Mouse (Mus musculus): ENCODE results near the gene Mettl7b. TPM values are rescaled to one million over a fixed set of nuclear protein-coding genes. Genes with fewer than 3 reads are reported as not detected.

The Mettl7b gene
- polyA plus RNA-seq, 1 experiment, result not detected

DNA sequence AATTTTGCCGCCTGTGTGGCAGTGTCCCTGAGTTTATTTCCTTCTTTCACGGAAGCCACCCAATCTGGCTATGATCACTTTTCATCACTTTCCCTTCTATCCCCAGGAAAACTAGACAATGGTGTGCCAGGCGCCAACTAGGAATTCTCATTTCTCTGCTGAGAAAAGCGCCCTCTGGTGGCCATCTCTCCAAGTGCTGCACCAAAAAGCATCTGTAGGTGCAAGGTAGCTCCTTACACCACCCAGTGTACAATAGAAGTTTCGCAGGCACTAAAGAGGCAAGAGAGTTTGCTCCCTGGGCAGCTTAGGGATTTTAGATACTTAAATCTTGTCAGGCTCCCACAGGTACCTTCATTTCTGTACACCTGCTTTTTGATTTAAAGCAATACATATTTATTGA is 47.6 kb downstream of the Mettl7b start:
- peak; percentile 96 for TF ChIP-seq CTCF (IDR thresholded peaks at IDR 0.05; ENCODE audit: borderline replicate concordance, insufficient read depth, low read depth, low read length)
- TF ChIP-seq POLR2A (IDR thresholded peaks at IDR 0.05; ENCODE audit: borderline replicate concordance, insufficient read depth, low read length), result no peak
- peak; percentile 88 to 95 for DNase-seq
- Histone ChIP-seq H3K4me1 (ENCODE audit: control insufficient read depth, insufficient read depth, low read length) (peaks cover 19% of the 10 kb centered on the region), H3K27ac (ENCODE audit: insufficient read depth, low read length) (no peak overlapping the region), H3K27me3 (ENCODE audit: control insufficient read depth, insufficient read depth, low read length) (no peaks in the 10 kb centered on the region), H3K4me3 (replicated peaks; ENCODE audit: insufficient read depth, low read depth, low read length) (no peak overlapping the region)
- WGBS, result 3% methylated on average over 5 of the region's 5 CpGs

DNA sequence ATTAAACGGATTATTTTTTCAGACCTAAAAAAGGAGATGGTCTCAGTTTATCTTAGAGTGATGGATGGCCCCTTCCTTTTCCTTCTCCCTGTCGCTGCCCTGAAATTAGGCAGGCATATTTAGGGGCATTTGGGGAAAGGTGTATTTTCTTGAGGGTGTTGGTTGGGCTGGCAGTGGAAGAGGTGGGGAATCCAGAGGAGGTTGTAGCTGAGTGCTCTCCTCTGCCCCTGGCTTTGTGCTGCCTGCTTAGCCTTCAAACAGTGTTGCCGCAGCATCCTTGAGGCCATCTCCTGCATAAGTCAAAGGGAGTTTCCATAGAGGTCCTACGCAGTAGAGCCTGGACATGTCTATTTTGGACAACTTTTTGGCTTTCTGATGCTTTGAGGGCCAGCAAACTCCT is 48.0 kb downstream of the Mettl7b start:
- Histone ChIP-seq H3K27me3 (ENCODE audit: control insufficient read depth, insufficient read depth, low read length) (no peaks in the 10 kb centered on the region), H3K27ac (ENCODE audit: insufficient read depth, low read length) (no peak overlapping the region), H3K4me1 (ENCODE audit: control insufficient read depth, insufficient read depth, low read length) (peaks cover 15% of the 10 kb centered on the region), H3K4me3 (replicated peaks; ENCODE audit: insufficient read depth, low read depth, low read length) (no peak overlapping the region)
- 45% methylated on average over 4 of the region's 4 CpGs for WGBS
- TF ChIP-seq CTCF (IDR thresholded peaks at IDR 0.05; ENCODE audit: borderline replicate concordance, insufficient read depth, low read depth, low read length) (no peak), POLR2A (IDR thresholded peaks at IDR 0.05; ENCODE audit: borderline replicate concordance, insufficient read depth, low read length) (no peak)
- no peak for DNase-seq

DNA sequence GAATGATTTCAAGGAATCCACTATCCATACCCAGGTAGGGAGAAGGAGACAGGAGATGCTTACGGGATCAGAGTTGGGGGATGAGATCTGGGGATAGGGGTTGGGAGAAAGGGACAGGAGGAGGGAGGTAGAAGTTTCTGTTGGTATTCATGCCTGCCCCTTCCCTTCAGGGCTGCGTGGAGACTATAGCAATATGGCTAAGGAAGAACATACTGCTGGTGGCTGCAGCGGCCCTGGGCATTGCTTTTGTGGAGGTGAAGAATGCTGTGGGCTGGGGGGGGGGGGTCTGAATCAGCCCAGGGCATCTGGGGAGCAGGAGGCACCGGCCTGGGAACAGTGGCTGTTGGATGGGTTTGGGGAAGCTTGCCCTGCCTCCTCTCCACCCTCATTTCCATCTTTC is 48.5 kb downstream of the Mettl7b start:
- Histone ChIP-seq H3K4me3 (replicated peaks; ENCODE audit: insufficient read depth, low read depth, low read length) (no peak overlapping the region), H3K27me3 (ENCODE audit: control insufficient read depth, insufficient read depth, low read length) (no peaks in the 10 kb centered on the region), H3K4me1 (ENCODE audit: control insufficient read depth, insufficient read depth, low read length) (peaks cover 10% of the 10 kb centered on the region), H3K27ac (ENCODE audit: insufficient read depth, low read length) (no peak overlapping the region)
- DNase-seq, result no peak
- TF ChIP-seq CTCF (IDR thresholded peaks at IDR 0.05; ENCODE audit: borderline replicate concordance, insufficient read depth, low read depth, low read length), result no peak
- no peak for TF ChIP-seq POLR2A (IDR thresholded peaks at IDR 0.05; ENCODE audit: borderline replicate concordance, insufficient read depth, low read length)
- WGBS, result 72% methylated on average over 4 of the region's 4 CpGs

DNA sequence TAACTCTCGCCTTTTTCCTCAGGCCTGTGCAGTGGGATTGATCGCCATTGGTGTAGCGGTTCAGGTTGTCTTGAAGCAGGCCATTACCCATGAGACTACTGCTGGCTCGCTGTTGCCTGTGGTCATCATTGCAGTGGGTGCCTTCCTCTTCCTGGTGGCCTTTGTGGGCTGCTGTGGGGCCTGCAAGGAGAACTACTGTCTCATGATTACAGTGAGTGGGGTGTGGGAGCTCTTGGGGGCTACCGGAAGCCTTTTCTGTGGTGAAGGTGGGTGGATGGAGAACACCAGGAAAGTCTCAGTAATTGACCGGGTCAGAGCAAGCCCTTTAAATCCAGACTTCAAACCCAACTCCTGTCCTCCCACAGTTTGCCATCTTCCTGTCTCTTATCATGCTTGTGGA is 49.4 kb downstream of the Mettl7b start:
- no peak overlapping the region for H3K27ac ChIP-seq (ENCODE audit: insufficient read depth, low read length)
- no peak for DNase-seq
- WGBS, result 73% methylated on average over 6 of the region's 6 CpGs
- no peak overlapping the region for H3K4me3 ChIP-seq (replicated peaks; ENCODE audit: insufficient read depth, low read depth, low read length)
- no peaks in the 10 kb centered on the region for H3K27me3 ChIP-seq (ENCODE audit: control insufficient read depth, insufficient read depth, low read length)
- peaks cover 5% of the 10 kb centered on the region for H3K4me1 ChIP-seq (ENCODE audit: control insufficient read depth, insufficient read depth, low read length)
- TF ChIP-seq CTCF (IDR thresholded peaks at IDR 0.05; ENCODE audit: borderline replicate concordance, insufficient read depth, low read depth, low read length) (no peak), POLR2A (IDR thresholded peaks at IDR 0.05; ENCODE audit: borderline replicate concordance, insufficient read depth, low read length) (no peak)

DNA sequence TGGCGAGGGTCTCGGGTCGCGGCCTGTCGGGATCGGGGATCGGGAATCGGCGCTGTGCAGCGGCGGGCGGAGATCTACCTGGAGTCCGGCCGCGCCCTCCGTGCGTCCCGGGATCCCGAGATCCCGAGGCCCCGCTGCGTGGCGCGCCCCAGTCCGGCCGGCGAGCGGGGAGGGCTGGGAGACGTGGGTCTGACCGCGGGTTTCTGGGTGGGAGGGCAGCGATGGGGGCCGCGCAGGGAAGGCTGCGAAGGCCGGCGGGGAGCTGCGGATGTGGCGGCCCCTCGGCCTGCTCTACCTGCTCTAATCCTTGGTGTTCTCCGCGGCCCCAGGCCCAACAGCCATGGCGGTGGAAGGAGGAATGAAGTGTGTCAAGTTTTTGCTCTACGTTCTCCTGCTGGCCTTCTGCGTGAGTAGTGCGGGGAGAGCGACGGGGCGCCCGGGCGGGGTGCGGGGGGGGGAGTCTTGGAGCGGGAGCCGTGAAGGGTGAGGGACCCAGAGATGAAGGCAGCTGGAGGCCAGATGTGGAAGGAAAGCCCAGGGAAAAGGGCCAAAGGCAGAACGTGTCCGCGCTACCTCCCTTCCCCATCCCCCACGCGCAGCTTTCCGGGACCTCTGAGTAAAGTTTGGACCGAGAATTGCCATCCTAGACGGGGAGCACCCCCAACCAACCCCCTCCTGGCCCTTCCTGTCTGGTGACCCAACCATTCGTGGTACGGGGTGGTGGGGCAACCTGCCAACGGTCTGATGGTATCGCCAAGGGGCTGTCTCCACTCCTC is 50.5 kb downstream of the Mettl7b start:
- no peak overlapping the region; the same call in 1 of the 2 replicates for H3K27ac ChIP-seq (ENCODE audit: insufficient read depth, low read length)
- WGBS, result 2% methylated on average over 46 of the region's 66 CpGs
- H3K4me1 ChIP-seq (ENCODE audit: control insufficient read depth, insufficient read depth, low read length), result peaks cover 5% of the 10 kb centered on the region
- TF ChIP-seq CTCF (IDR thresholded peaks at IDR 0.05; ENCODE audit: borderline replicate concordance, insufficient read depth, low read depth, low read length) (no peak), POLR2A (IDR thresholded peaks at IDR 0.05; ENCODE audit: borderline replicate concordance, insufficient read depth, low read length) (no peak)
- H3K4me3 ChIP-seq (replicated peaks; ENCODE audit: insufficient read depth, low read depth, low read length), result peak overlapping the region; percentile 60
- DNase-seq, result no peak
- H3K27me3 ChIP-seq (ENCODE audit: control insufficient read depth, insufficient read depth, low read length), result no peaks in the 10 kb centered on the region

DNA sequence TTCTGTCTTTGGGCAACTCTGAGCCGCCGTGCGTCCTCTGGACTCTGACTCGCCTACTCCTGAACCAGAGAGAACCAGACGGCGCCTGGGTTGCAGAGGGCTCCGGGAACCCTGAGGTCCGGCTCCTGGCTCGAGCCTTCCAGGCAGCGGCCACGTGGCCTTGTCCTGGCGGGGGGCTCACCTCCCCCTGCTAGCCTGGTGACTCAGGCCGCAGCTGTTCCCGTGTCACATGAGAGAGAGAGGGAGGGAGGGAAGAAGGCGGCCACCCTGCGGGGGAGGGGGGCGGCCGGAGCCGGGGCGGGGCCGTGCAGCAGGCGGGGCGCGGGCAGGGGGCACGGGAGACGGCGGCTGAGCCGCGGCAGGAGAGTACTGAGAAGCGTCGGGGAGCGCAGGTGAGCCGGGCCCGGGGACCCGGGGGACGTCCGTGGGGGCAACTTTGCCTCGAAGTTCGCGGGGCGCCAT is 51.2 kb downstream of the Mettl7b start:
- H3K4me1 ChIP-seq (ENCODE audit: control insufficient read depth, insufficient read depth, low read length), result peaks cover 5% of the 10 kb centered on the region
- 1% methylated on average over 39 of the region's 41 CpGs for WGBS
- TF ChIP-seq POLR2A (IDR thresholded peaks at IDR 0.05; ENCODE audit: borderline replicate concordance, insufficient read depth, low read length) (no peak), CTCF (IDR thresholded peaks at IDR 0.05; ENCODE audit: borderline replicate concordance, insufficient read depth, low read depth, low read length) (no peak)

DNA sequence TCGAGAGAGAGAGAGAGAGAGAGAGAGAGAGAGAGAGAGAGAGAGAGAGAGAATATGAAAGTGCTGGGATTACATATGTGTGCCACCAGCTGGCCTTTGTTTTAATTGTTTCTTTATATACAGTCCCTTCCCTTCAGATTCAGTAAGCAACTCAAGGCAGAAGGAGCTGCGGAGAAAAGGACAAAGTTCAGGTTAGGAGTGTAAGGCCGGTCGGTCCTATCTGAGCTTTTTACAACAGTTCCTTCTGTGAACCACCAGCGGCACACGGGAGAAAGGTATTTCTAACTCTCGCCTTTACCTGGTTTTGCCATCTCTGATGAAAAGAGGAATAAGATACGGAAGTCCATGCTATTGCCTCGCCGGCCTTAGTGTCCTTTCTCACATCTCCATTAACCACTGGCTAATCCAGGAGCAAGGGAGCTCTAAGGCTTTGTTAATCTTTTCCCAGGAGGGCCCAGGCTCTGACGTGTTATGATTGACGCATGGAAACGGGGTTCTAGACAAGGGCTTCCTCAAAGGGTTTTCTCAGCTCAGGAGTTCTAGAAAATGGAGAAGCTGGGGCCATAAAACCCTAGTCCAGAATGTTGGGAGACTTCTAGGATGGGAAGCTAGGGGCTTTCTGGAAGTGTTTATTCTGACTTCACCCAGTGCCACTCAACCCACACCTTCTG is 51.9 kb downstream of the Mettl7b start:
- Histone ChIP-seq H3K4me3 (replicated peaks; ENCODE audit: insufficient read depth, low read depth, low read length) (peak overlapping the region; percentile 60), H3K27ac (ENCODE audit: insufficient read depth, low read length) (peak overlapping the region; percentile 41; the same call in 1 of the 2 replicates), H3K27me3 (ENCODE audit: control insufficient read depth, insufficient read depth, low read length) (no peaks in the 10 kb centered on the region), H3K4me1 (ENCODE audit: control insufficient read depth, insufficient read depth, low read length) (peaks cover 5% of the 10 kb centered on the region)
- 81% methylated on average over 13 of the region's 13 CpGs for WGBS
- TF ChIP-seq POLR2A (IDR thresholded peaks at IDR 0.05; ENCODE audit: borderline replicate concordance, insufficient read depth, low read length) (no peak), CTCF (IDR thresholded peaks at IDR 0.05; ENCODE audit: borderline replicate concordance, insufficient read depth, low read depth, low read length) (no peak)
- DNase-seq, result no peak

More for the DNA sequence above, 51.2 kb downstream of the Mettl7b start:
- peak overlapping the region; percentile 41; the same call in 1 of the 2 replicates for H3K27ac ChIP-seq (ENCODE audit: insufficient read depth, low read length)
- H3K27me3 ChIP-seq (ENCODE audit: control insufficient read depth, insufficient read depth, low read length), result no peaks in the 10 kb centered on the region
- H3K4me3 ChIP-seq (replicated peaks; ENCODE audit: insufficient read depth, low read depth, low read length), result peak overlapping the region; percentile 60
- DNase-seq, result peak; percentile 64 to 71

Other genes starting within 250 kb of the Mettl7b start
- 16.0 and 17.1 TPM in 2 replicates for gene Dgka, start 216.1 kb downstream of the Mettl7b start, polyA plus RNA-seq (2012; rRNA removed)
- 37.2 and 39.7 TPM in 2 replicates for gene Pym1, start 213.1 kb downstream of the Mettl7b start, polyA plus RNA-seq (2012; rRNA removed)
- gene Mmp19, start 170.1 kb downstream of the Mettl7b start, polyA plus RNA-seq (2012; rRNA removed), result 0.61 and 0.70 TPM in 2 replicates
- 22.4 and 24.1 TPM in 2 replicates for gene Dnajc14, start 156.9 kb downstream of the Mettl7b start, polyA plus RNA-seq (2012; rRNA removed)
- 26.4 and 26.6 TPM in 2 replicates for gene Tmem198b, start 156.6 kb downstream of the Mettl7b start, polyA plus RNA-seq (2012; rRNA removed)
- gene Sarnp, start 143.7 kb downstream of the Mettl7b start, polyA plus RNA-seq (2012; rRNA removed), result 54.5 and 60.2 TPM in 2 replicates
- gene Ormdl2, start 139.3 kb downstream of the Mettl7b start, polyA plus RNA-seq (2012; rRNA removed), result 25.7 and 26.0 TPM in 2 replicates
- gene Gdf11, start 69.3 kb downstream of the Mettl7b start, polyA plus RNA-seq (2012; rRNA removed), result 13.6 and 14.8 TPM in 2 replicates
- gene Cd63, start 60.0 kb downstream of the Mettl7b start, polyA plus RNA-seq (2012; rRNA removed), result 108 and 110 TPM in 2 replicates
- 37.0 and 45.7 TPM in 2 replicates for gene Rdh5, start 38.1 kb downstream of the Mettl7b start, polyA plus RNA-seq (2012; rRNA removed)
- 350 and 357 TPM in 2 replicates for gene Bloc1s1, start 37.0 kb downstream of the Mettl7b start, polyA plus RNA-seq (2012; rRNA removed)
- gene Itga7, start 27.2 kb downstream of the Mettl7b start, polyA plus RNA-seq (2012; rRNA removed), result 96.2 and 106 TPM in 2 replicates
- not detected in 2 replicates for gene Olfr9, start 28.4 kb upstream of the Mettl7b start, polyA plus RNA-seq (2012; rRNA removed)
- gene Olfr763, start 49.8 kb upstream of the Mettl7b start, polyA plus RNA-seq (2012; rRNA removed), result not detected in 2 replicates
- not detected in 2 replicates for gene Olfr764-ps1, start 78.9 kb upstream of the Mettl7b start, polyA plus RNA-seq (2012; rRNA removed)
- gene Olfr765, start 89.0 kb upstream of the Mettl7b start, polyA plus RNA-seq (2012; rRNA removed), result not detected in 2 replicates
- gene Olfr766-ps1, start 108.0 kb upstream of the Mettl7b start, polyA plus RNA-seq (2012; rRNA removed), result not detected in 2 replicates
- not detected in 2 replicates for gene Olfr767, start 121.9 kb upstream of the Mettl7b start, polyA plus RNA-seq (2012; rRNA removed)
- not detected in 2 replicates for gene Olfr768, start 138.4 kb upstream of the Mettl7b start, polyA plus RNA-seq (2012; rRNA removed)
- not detected in 2 replicates for gene Olfr769, start 156.9 kb upstream of the Mettl7b start, polyA plus RNA-seq (2012; rRNA removed)
- gene Olfr770, start 178.0 kb upstream of the Mettl7b start, polyA plus RNA-seq (2012; rRNA removed), result not detected in 2 replicates
- not detected in 2 replicates for gene Olfr771, start 203.8 kb upstream of the Mettl7b start, polyA plus RNA-seq (2012; rRNA removed)
- not detected in 2 replicates for gene Olfr772, start 216.9 kb upstream of the Mettl7b start, polyA plus RNA-seq (2012; rRNA removed)
- not detected in 2 replicates for gene Olfr773, start 226.4 kb upstream of the Mettl7b start, polyA plus RNA-seq (2012; rRNA removed)

Measured in cerebellum, adult 2 months (tissue).